Mouse (Mus musculus) hindbrain, embryonic 12.5 days (tissue): Measurements from ENCODE around the gene Cdh23. TPM values are rescaled to one million over a fixed set of nuclear protein-coding genes. Genes with fewer than 3 reads are reported as not detected.
A peak's percentile ranks its signal among the peaks of the same experiment; 100 is the strongest.

Experiments
- ATAC-seq: fragments of 200-750 bp; cut with Nextera tagmentation; 2 replicates; pipeline ENCODE4 v1.8.0; 2017; ENCODE audit warnings: moderate TSS enrichment; ENCODE audit not compliant: low FRiP score
- H3K27ac ChIP-seq: fragments of 300-500 bp; sonication (generic); 2 replicates; pipeline ENCODE4 v1.5.1; 2016; ENCODE audit warnings: mild to moderate bottlenecking
- H3K27me3 ChIP-seq: fragments of 300-500 bp; sonication (generic); 2 replicates; pipeline ENCODE4 v1.6.1; 2016; ENCODE audit warnings: mild to moderate bottlenecking
- H3K36me3 ChIP-seq: fragments of 300-500 bp; sonication (generic); 2 replicates; pipeline ENCODE4 v1.6.1; 2016; ENCODE audit warnings: mild to moderate bottlenecking
- H3K4me1 ChIP-seq: fragments of 300-500 bp; sonication (generic); 2 replicates; pipeline ENCODE4 v1.6.1; 2016
- H3K4me2 ChIP-seq: fragments of 300-500 bp; sonication (generic); replicated peaks from 2 replicates; pipeline ENCODE4 v1.6.1; 2016; ENCODE audit warnings: mild to moderate bottlenecking
- H3K4me3 ChIP-seq: fragments of 300-500 bp; sonication (generic); 2 replicates; pipeline ENCODE4 v1.5.1; 2016; ENCODE audit warnings: mild to moderate bottlenecking
- H3K9ac ChIP-seq: fragments of 300-500 bp; sonication (generic); 2 replicates; pipeline ENCODE4 v1.6.1; 2016; ENCODE audit warnings: mild to moderate bottlenecking, moderate library complexity
- H3K9me3 ChIP-seq: fragments of 300-500 bp; sonication (generic); replicated peaks from 2 replicates; pipeline ENCODE4 v1.6.1; 2016; ENCODE audit warnings: mild to moderate bottlenecking
- WGBS: fragments of 180-500 bp; shearing (Covaris S2); methylation state at CpG from one replicate; pipeline ENCODE4 v1.1.7; 2016; 5-methylcytosine and 5-hydroxymethylcytosine counted together
- polyA plus RNA-seq: library from polyadenylated mRNA; unstranded; fragments of >200 nt; fragmentation: Nextera tagmentation; extraction: Ambion mirVana; gene quantifications from 2 replicates; pipeline ENCODE4 v1.2.1, GENCODE M21; 2016

Gene Cdh23
- polyA plus RNA-seq, 1 experiment from 2014 or later: 0.19 TPM

GRCm38 (mm10) chr10:60279290-60279940 is 416.9 kb downstream of the Cdh23 start:
- Histone ChIP-seq H3K9ac (peak overlapping the region; percentile 41; the same call in 1 of the 2 replicates), H3K4me2 (peak overlapping the region; percentile 91), H3K36me3 (no peaks in the 10 kb centered on the region), H3K27ac (no peak overlapping the region), H3K4me3 (no peak overlapping the region; the same call in 1 of the 2 replicates), H3K9me3 (no peaks in the 10 kb centered on the region), H3K4me1 (peaks cover 59% of the 10 kb centered on the region), H3K27me3 (no peaks in the 10 kb centered on the region)
- no peak for ATAC-seq
- 65% methylated on average over 8 of the region's 8 CpGs for WGBS

- H3K4me2 ChIP-seq: peak overlapping the region; percentile 91
- H3K4me1 ChIP-seq: peaks cover 53% of the 10 kb centered on the region
- H3K27ac ChIP-seq: no peak overlapping the region
- H3K9me3 ChIP-seq: no peaks in the 10 kb centered on the region
- no peaks in the 10 kb centered on the region for H3K36me3 ChIP-seq
- no peaks in the 10 kb centered on the region for H3K27me3 ChIP-seq
- ATAC-seq: no peak
- no peak overlapping the region for H3K9ac ChIP-seq
- peak overlapping the region; percentile 75; the same call in 1 of the 2 replicates for H3K4me3 ChIP-seq
- WGBS: 91% methylated on average over 3 of the region's 3 CpGs
These were observed 417.5 kb downstream of the Cdh23 start for GRCm38 (mm10) chr10:60278786-60279185.

GRCm38 (mm10) chr10:60278006-60278399 is 418.3 kb downstream of the Cdh23 start:
- H3K4me2 ChIP-seq: peak overlapping the region; percentile 91
- H3K9me3 ChIP-seq: no peaks in the 10 kb centered on the region
- 6% methylated on average over 13 of the region's 13 CpGs for WGBS
- peak overlapping the region; percentile 89 for H3K9ac ChIP-seq
- no peak for ATAC-seq
- H3K27ac ChIP-seq: peak overlapping the region; percentile 96
- peak overlapping the region; percentile 75 for H3K4me3 ChIP-seq
- no peaks in the 10 kb centered on the region for H3K36me3 ChIP-seq
- H3K27me3 ChIP-seq: no peaks in the 10 kb centered on the region
- H3K4me1 ChIP-seq: peaks cover 48% of the 10 kb centered on the region

- Histone ChIP-seq H3K27me3 (0 out of 2 replicates have a peak, but pooled peaks cover under 1% of the 10 kb centered on the region), H3K36me3 (no peaks in the 10 kb centered on the region), H3K9ac (peak within 1 kb of the TSS; percentile 89), H3K4me1 (peaks cover 44% of the 10 kb centered on the region), H3K9me3 (no peaks in the 10 kb centered on the region), H3K4me3 (peak within 1 kb of the TSS; percentile 75), H3K4me2 (peak within 1 kb of the TSS; percentile 91), H3K27ac (peak within 1 kb of the TSS; percentile 96)
- 2% methylated on average over 54 of the region's 54 CpGs for WGBS
- peak; percentile 90 for ATAC-seq
These were observed 418.9 kb downstream of the Cdh23 start, which contains the start of gene Psap for GRCm38 (mm10) chr10:60277207-60278005. Psap (plus strand) TSS chr10:60277627.

- Histone ChIP-seq H3K27me3 (0 out of 2 replicates have a peak, but pooled peaks cover 3% of the 10 kb centered on the region), H3K4me2 (no peak overlapping the region), H3K9me3 (no peaks in the 10 kb centered on the region), H3K9ac (no peak overlapping the region), H3K4me3 (no peak overlapping the region), H3K27ac (no peak overlapping the region), H3K4me1 (peaks cover 5% of the 10 kb centered on the region; the same call in 1 of the 2 replicates), H3K36me3 (no peaks in the 10 kb centered on the region)
- no peak for ATAC-seq
- 73% methylated on average over 6 of the region's 6 CpGs for WGBS
These were observed 422.9 kb downstream of the Cdh23 start for GRCm38 (mm10) chr10:60273382-60273781.

DNA sequence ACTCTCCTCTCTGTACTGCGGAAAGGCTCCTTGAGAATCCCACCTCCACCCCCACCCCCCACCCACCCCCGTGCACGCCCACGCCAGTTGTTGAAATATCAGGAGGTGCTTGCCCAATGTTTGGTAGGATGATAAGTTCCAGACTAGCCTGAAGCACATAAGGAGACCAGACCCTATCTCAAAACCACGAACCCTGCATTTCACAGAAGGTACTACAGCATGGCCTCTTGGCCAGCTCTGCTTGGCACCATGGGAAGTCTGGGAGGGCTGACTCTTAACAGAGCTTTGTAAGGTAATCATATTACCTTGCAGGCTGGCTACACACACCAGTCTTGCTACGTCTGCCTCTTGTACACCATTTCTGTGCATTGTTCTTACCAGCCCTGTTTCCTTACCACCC is 424.0 kb downstream of the Cdh23 start:
- Histone ChIP-seq H3K9me3 (no peaks in the 10 kb centered on the region), H3K9ac (no peak overlapping the region), H3K4me3 (no peak overlapping the region), H3K4me2 (no peak overlapping the region), H3K27ac (no peak overlapping the region), H3K36me3 (no peaks in the 10 kb centered on the region), H3K27me3 (0 out of 2 replicates have a peak, but pooled peaks cover 3% of the 10 kb centered on the region), H3K4me1 (0 out of 2 replicates have a peak, but pooled peaks cover 2% of the 10 kb centered on the region)
- 63% methylated on average over 6 of the region's 6 CpGs for WGBS
- ATAC-seq: no peak

GRCm38 (mm10) chr10:60271015-60271414 is 425.3 kb downstream of the Cdh23 start:
- H3K9ac ChIP-seq: no peak overlapping the region
- WGBS: 80% methylated on average over 6 of the region's 6 CpGs
- no peak for ATAC-seq
- H3K4me3 ChIP-seq: no peak overlapping the region
- H3K27me3 ChIP-seq: 0 out of 2 replicates have a peak, but pooled peaks cover 3% of the 10 kb centered on the region
- no peaks in the 10 kb centered on the region for H3K9me3 ChIP-seq
- H3K27ac ChIP-seq: no peak overlapping the region
- H3K4me1 ChIP-seq: no peaks in the 10 kb centered on the region
- H3K4me2 ChIP-seq: no peak overlapping the region
- no peaks in the 10 kb centered on the region for H3K36me3 ChIP-seq

DNA sequence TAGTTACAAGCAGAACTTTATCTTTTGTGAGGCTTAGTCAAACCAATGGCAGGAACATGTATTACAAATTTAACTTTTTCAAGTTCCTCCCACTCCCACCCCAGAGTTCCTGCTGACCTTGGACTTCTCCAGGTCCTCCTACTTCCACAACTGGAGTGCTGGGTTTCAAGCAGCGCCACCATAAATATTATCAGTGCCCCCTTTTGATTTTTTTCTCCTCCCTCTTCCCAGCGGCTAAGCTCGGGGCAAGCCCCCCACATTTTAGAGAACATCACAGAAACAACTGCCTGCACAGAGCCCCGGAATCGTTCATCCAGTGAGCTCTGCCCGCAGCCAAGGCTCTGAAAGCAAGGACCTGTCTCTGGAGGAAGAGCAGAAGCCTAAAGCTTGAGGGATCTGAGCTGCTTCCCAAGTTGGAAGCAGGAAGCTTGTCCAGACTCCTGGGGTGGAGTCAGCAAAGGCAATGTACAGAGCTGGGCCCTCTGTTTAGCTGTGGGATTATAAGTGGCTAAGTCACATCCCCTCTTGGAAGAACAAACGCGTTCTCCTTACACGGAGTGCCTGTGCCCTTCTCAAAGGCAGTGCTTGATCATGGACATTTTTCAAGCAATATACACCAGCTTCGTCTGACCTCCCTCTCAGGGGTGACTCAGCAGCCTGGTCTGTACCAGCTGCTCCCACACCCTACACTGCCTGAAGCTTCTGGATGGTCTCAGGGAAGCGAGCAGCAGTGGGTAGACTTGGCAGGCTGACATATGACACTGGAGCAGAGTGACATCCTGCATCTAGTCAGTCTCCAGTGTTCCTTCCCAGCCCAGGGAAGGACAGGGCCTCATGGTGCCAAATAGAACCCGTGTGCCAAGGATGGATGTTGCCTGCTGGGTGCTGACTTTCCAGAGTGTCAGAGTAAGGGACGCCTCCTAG is 426.9 kb downstream of the Cdh23 start:
- Histone ChIP-seq H3K9me3 (no peaks in the 10 kb centered on the region), H3K4me3 (no peak overlapping the region), H3K27me3 (0 out of 2 replicates have a peak, but pooled peaks cover 3% of the 10 kb centered on the region), H3K4me2 (no peak overlapping the region), H3K4me1 (no peaks in the 10 kb centered on the region), H3K9ac (no peak overlapping the region), H3K27ac (no peak overlapping the region), H3K36me3 (no peaks in the 10 kb centered on the region)
- 83% methylated on average over 13 of the region's 13 CpGs for WGBS
- ATAC-seq: no peak

DNA sequence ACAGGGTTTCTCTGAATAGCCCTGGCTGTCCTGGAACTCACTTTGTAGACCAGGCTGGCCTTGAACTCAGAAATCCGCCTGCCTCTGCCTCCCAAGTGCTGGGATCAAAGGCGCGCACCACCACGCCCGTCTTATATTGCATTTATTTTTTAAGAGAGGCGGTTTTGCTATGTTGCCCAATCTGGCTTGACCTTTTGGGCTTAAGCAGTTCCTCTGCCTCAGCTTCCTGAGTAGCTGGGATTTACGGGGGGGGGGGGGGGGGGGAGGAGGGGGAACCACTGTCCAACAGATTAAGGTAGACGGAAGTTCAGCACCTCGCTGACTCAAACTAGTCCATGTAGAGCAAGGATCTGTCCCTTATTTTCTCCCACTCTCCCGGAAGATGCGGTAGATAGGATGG is 427.6 kb downstream of the Cdh23 start:
- H3K4me1 ChIP-seq: no peaks in the 10 kb centered on the region
- 0 out of 2 replicates have a peak, but pooled peaks cover 3% of the 10 kb centered on the region for H3K27me3 ChIP-seq
- no peak overlapping the region for H3K4me2 ChIP-seq
- 85% methylated on average over 11 of the region's 11 CpGs for WGBS
- H3K9ac ChIP-seq: no peak overlapping the region
- ATAC-seq: no peak
- no peak overlapping the region for H3K27ac ChIP-seq
- H3K4me3 ChIP-seq: no peak overlapping the region
- H3K36me3 ChIP-seq: no peaks in the 10 kb centered on the region
- no peaks in the 10 kb centered on the region for H3K9me3 ChIP-seq

GRCm38 (mm10) chr10:60266842-60267401 is 429.4 kb downstream of the Cdh23 start:
- no peak overlapping the region for H3K27ac ChIP-seq
- WGBS: 89% methylated on average over 8 of the region's 8 CpGs
- H3K9me3 ChIP-seq: no peaks in the 10 kb centered on the region
- no peak overlapping the region for H3K4me3 ChIP-seq
- no peaks in the 10 kb centered on the region for H3K27me3 ChIP-seq
- no peak for ATAC-seq
- H3K9ac ChIP-seq: no peak overlapping the region
- H3K4me1 ChIP-seq: peaks cover 12% of the 10 kb centered on the region
- no peak overlapping the region for H3K4me2 ChIP-seq
- no peaks in the 10 kb centered on the region for H3K36me3 ChIP-seq

DNA sequence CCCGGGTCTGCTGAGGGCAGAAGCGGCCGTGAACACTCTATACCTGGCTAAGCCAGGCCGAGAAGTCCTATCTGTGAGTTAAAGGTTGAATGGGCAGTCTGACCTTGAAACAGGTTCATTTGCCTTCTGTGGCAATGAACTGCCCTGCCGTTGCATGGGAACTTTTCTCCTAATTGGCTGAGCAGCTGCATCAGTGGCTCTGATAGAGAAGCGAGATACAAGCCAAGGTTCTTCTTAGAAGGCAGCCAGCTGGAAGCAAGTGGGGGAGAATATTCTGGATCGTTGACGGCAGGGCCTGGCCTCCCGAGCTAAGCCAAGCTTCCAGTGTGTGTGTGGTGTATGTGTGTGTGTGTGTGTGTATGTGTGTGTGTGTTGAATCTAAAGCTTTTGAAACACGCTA is 431.0 kb downstream of the Cdh23 start:
- H3K36me3 ChIP-seq: no peaks in the 10 kb centered on the region
- no peaks in the 10 kb centered on the region for H3K27me3 ChIP-seq
- H3K9ac ChIP-seq: no peak overlapping the region
- H3K9me3 ChIP-seq: no peaks in the 10 kb centered on the region
- H3K4me2 ChIP-seq: no peak overlapping the region
- no peak overlapping the region for H3K4me3 ChIP-seq
- ATAC-seq: no peak
- whole genome bisulfite sequencing: 86% methylated on average over 10 of the region's 10 CpGs
- no peak overlapping the region for H3K27ac ChIP-seq
- peaks cover 12% of the 10 kb centered on the region for H3K4me1 ChIP-seq
